Mouse (Mus musculus) CH12F3 (cell line): ENCODE results near the gene Olfr441.
"Not testable (repeated sequence)": the region's sequence is repeated elsewhere in the genome, so short reads cannot be mapped to it uniquely, and the experiment has no call there.

ENCODE experiments used
- in situ Hi-C: fragments of 300-500 bp; cut with MboI; formaldehyde crosslinking; loops from 2 replicates; pipeline ENCODE4 v1.14.3; 2020; ENCODE audit warnings: low sequenced_read_pairs

The Olfr441 gene

GRCm38 (mm10) chr6:43106069-43106468 is at the start of gene Olfr441:
Olfr441 (plus strand) TSS chr6:43106369.
- in situ Hi-C loops, result not testable (repeated sequence)

GRCm38 (mm10) chr6:43078750-43079149 is 27.4 kb upstream of the Olfr441 start:
- in situ Hi-C loops, result no loop called here

- in situ Hi-C loops, result not testable (repeated sequence)
These were observed 24.8 kb upstream of the Olfr441 start for GRCm38 (mm10) chr6:43081405-43081804.

GRCm38 (mm10) chr6:43146267-43146666 is 40.1 kb downstream of the Olfr441 start, which contains the start of gene Olfr237-ps1:
Olfr237-ps1 (plus strand) TSS chr6:43146567.
- in situ Hi-C loops, result not testable (repeated sequence)

GRCm38 (mm10) chr6:43159502-43159901 is 53.3 kb downstream of the Olfr441 start:
- in situ Hi-C loops, result no loop called here

- in situ Hi-C loops, result no loop called here
These were observed 56.8 kb downstream of the Olfr441 start, which contains the start of gene Olfr437 for GRCm38 (mm10) chr6:43162982-43163381. Olfr437 (plus strand) TSS chr6:43163282.

GRCm38 (mm10) chr6:43167246-43167645 is 61.1 kb downstream of the Olfr441 start:
- in situ Hi-C loops, result no loop called here
